Mouse (Mus musculus) urinary bladder, postnatal 14 days (tissue): ENCODE results near the gene Adam22.
"Not testable (repeated sequence)": the region's sequence is repeated elsewhere in the genome, so short reads cannot be mapped to it uniquely, and the experiment has no call there.

Experiments used
- DNase-seq: peaks from one replicate; pipeline ENCODE4 v3.0.0; 2021; ENCODE audit warnings: low spot score

Adam22 gene

GRCm38 (mm10) chr5:8326671-8327070 lies 41.3 kb downstream of the Adam22 start:
- DNase-seq = no peak

GRCm38 (mm10) chr5:8312324-8312723 lies 55.6 kb downstream of the Adam22 start:
- no peak for DNase-seq

GRCm38 (mm10) chr5:8310907-8311306 lies 57.1 kb downstream of the Adam22 start:
- no peak for DNase-seq

- DNase-seq = no peak
These were observed 70.1 kb downstream of the Adam22 start for GRCm38 (mm10) chr5:8297719-8298419.

GRCm38 (mm10) chr5:8293287-8293686 lies 74.7 kb downstream of the Adam22 start:
- DNase-seq = no peak

- DNase-seq = no peak
These were observed 76.5 kb downstream of the Adam22 start for GRCm38 (mm10) chr5:8291496-8291895.

- no peak for DNase-seq
These were observed 78.0 kb downstream of the Adam22 start for GRCm38 (mm10) chr5:8289678-8290614.

- DNase-seq = no peak
These were observed 83.8 kb downstream of the Adam22 start for GRCm38 (mm10) chr5:8284123-8284522.

GRCm38 (mm10) chr5:8276141-8276540 lies 91.8 kb downstream of the Adam22 start:
- DNase-seq = no peak

GRCm38 (mm10) chr5:8257366-8257765 lies 110.6 kb downstream of the Adam22 start:
- DNase-seq = no peak

GRCm38 (mm10) chr5:8256487-8256886 lies 111.5 kb downstream of the Adam22 start:
- DNase-seq = no peak

GRCm38 (mm10) chr5:8244696-8245095 lies 123.3 kb downstream of the Adam22 start:
- DNase-seq = no peak

GRCm38 (mm10) chr5:8243064-8243615 lies 124.8 kb downstream of the Adam22 start:
- DNase-seq = no peak

GRCm38 (mm10) chr5:8242660-8243059 lies 125.3 kb downstream of the Adam22 start:
- DNase-seq = no peak

- no peak for DNase-seq
These were observed 140.9 kb downstream of the Adam22 start for GRCm38 (mm10) chr5:8227073-8227472.

- DNase-seq = no peak
These were observed 143.6 kb downstream of the Adam22 start for GRCm38 (mm10) chr5:8224321-8224705.

GRCm38 (mm10) chr5:8223597-8224320 lies 144.2 kb downstream of the Adam22 start:
- DNase-seq = no peak

GRCm38 (mm10) chr5:8221630-8222029 lies 146.3 kb downstream of the Adam22 start:
- no peak for DNase-seq

- no peak for DNase-seq
These were observed 152.1 kb downstream of the Adam22 start for GRCm38 (mm10) chr5:8215841-8216240.

- not testable (repeated sequence) for DNase-seq
These were observed 183.0 kb downstream of the Adam22 start for GRCm38 (mm10) chr5:8184992-8185391.

- DNase-seq = no peak
These were observed 187.3 kb downstream of the Adam22 start for GRCm38 (mm10) chr5:8180646-8181045.

GRCm38 (mm10) chr5:8178111-8178510 lies 189.8 kb downstream of the Adam22 start:
- DNase-seq = no peak
